In the genomic region with DNA sequence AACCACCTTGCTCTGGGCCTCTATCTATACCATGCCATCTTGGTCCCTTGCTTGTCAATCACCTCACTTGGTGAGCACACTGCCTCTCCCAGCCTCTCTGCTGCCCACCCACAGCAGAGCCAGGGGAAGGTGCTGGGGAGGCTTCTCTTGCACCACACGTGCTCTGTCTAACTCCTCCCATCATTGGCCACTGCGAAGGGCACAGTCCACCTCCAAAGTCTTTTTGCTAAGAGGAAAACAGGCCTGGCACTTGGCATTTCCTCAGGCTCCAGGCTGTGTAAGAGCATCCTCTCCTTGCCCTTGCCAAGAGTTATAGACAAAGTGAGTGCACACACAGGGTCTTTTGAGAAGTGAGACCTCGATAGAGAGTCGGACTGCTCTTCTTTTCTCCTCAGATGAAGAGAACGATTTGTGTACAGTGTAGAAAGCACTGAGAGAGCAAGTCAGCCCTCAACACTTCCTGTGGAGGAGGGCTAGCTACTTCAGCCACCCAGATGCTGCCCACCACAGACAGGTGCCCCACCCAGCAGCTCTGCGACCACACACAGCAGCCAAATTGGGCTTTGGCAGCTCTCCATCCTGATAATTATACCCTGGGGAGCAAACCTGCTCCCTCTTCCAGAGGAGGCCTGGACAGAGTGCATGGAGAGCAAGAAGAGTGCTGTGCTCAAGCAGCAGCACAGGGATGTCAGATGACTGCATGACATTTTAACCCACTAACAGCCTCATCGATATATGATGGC, we compare ENCODE assay signal across 15 mouse cellular contexts. TPM values are rescaled to one million over a fixed set of nuclear protein-coding genes. Genes with fewer than 3 reads are reported as not detected.
DNase-seq lines count a peak whose midpoint lies in the region; ATAC-seq and TF ChIP-seq lines count a peak whose summit lies in the region.
"Had no signal": no experiment of that assay in that cellular context is flagged by ENCODE, and none has a peak within 500 bp of the region (broad histone marks: within the 10 kb centered on the region; RNA-seq: fewer than 3 reads in every experiment).

No protein-coding gene starts in this region.

- ATAC-seq in heart, embryonic 14.5 days (ENCODE audit: insufficient number of reproducible peaks, insufficient read depth, low FRiP score, low read depth) = 0 out of 2 replicates have a peak, but pooled peaks have one; percentile 17
- no peak for ATAC-seq in heart, embryonic 11.5 days (replicated peaks; ENCODE audit: insufficient number of reproducible peaks, low FRiP score, low TSS enrichment)
- 0 out of 2 replicates have a peak, but pooled peaks have one; percentile 26 for ATAC-seq in limb, embryonic 12.5 days (ENCODE audit: insufficient number of reproducible peaks, insufficient read depth, low FRiP score, low TSS enrichment, low read depth)
- peak; percentile 16; the same call in 1 of the 2 replicates for ATAC-seq in embryonic facial prominence, embryonic 13.5 days (ENCODE audit: insufficient number of reproducible peaks, insufficient read depth, low FRiP score, low TSS enrichment, low read depth)
- ATAC-seq: liver, embryonic 12.5 days; lung, postnatal 0 days; midbrain, embryonic 13.5 days had no signal

- H3K27ac ChIP-seq in heart, embryonic 14.5 days (replicated peaks in 1 of 2; ENCODE audit: control insufficient read depth in 1 of 2, insufficient read depth in 1 of 2, low read depth in 2 of 2, low read length in 2 of 2) = peak overlapping the region; percentile 16 to 44; a peak in 1 of 4 replicates
- H3K27ac ChIP-seq in heart, embryonic 11.5 days (ENCODE audit: low read depth, low read length) = no peak overlapping the region
- H3K27ac ChIP-seq in limb, embryonic 12.5 days = no peak overlapping the region
- no peak overlapping the region for H3K27ac ChIP-seq in limb, embryonic 10.5 days
- H3K27ac ChIP-seq in embryonic facial prominence, embryonic 13.5 days = peak overlapping the region; percentile 14; the same call in 1 of the 2 replicates
- H3K27ac ChIP-seq: hindbrain, embryonic 13.5 days; liver, embryonic 12.5 days; midbrain, embryonic 13.5 days had no signal

- H3K9ac ChIP-seq in heart, embryonic 14.5 days (ENCODE audit: low read length) = no peak overlapping the region
- H3K9ac ChIP-seq in heart, embryonic 11.5 days (ENCODE audit: low read depth, low read length) = no peak overlapping the region
- no peak overlapping the region for H3K9ac ChIP-seq in limb, embryonic 12.5 days (replicated peaks)
- H3K9ac ChIP-seq in embryonic facial prominence, embryonic 13.5 days = no peak overlapping the region
- H3K9ac ChIP-seq: hindbrain, embryonic 13.5 days; liver, embryonic 12.5 days; midbrain, embryonic 13.5 days had no signal

- no peak overlapping the region for H3ac ChIP-seq in myocyte (ENCODE audit: control insufficient read depth, insufficient read length)

- peaks cover 89% of the 10 kb centered on the region for H3K36me3 ChIP-seq in heart, embryonic 14.5 days (ENCODE audit: control insufficient read depth, insufficient read depth, low read length)
- peaks cover 43% of the 10 kb centered on the region for H3K36me3 ChIP-seq in heart, embryonic 11.5 days (ENCODE audit: control insufficient read depth, insufficient read depth, low read length)
- peaks cover 92% of the 10 kb centered on the region for H3K36me3 ChIP-seq in limb, embryonic 12.5 days
- peaks cover 98% of the 10 kb centered on the region for H3K36me3 ChIP-seq in limb, embryonic 10.5 days
- peaks cover 91% of the 10 kb centered on the region for H3K36me3 ChIP-seq in embryonic facial prominence, embryonic 13.5 days
- H3K36me3 ChIP-seq in myocyte (ENCODE audit: control insufficient read depth, insufficient read depth) = peaks cover 17% of the 10 kb centered on the region

- H3K9me3 ChIP-seq in heart, embryonic 14.5 days (ENCODE audit: control insufficient read depth, low read length) = no peaks in the 10 kb centered on the region
- no peaks in the 10 kb centered on the region for H3K9me3 ChIP-seq in heart, embryonic 11.5 days (replicated peaks; ENCODE audit: control insufficient read depth, low read length)
- no peaks in the 10 kb centered on the region for H3K9me3 ChIP-seq in limb, embryonic 12.5 days
- H3K9me3 ChIP-seq in limb, embryonic 10.5 days (replicated peaks) = no peaks in the 10 kb centered on the region
- H3K9me3 ChIP-seq in embryonic facial prominence, embryonic 13.5 days = no peaks in the 10 kb centered on the region
- H3K9me3 ChIP-seq: G1E; hindbrain, embryonic 13.5 days; liver, embryonic 12.5 days; midbrain, embryonic 13.5 days had no signal

- 72% methylated on average over 7 of the region's 7 CpGs for WGBS in heart, embryonic 14.5 days
- 84% methylated on average over 7 of the region's 7 CpGs for WGBS in heart, embryonic 11.5 days (ENCODE audit: insufficient replicate concordance)
- WGBS in limb, embryonic 12.5 days = 77% methylated on average over 7 of the region's 7 CpGs
- WGBS in limb, embryonic 10.5 days = 91% methylated on average over 7 of the region's 7 CpGs
- WGBS in embryonic facial prominence, embryonic 13.5 days = 78% methylated on average over 7 of the region's 7 CpGs

- H3K4me2 ChIP-seq in heart, embryonic 14.5 days (ENCODE audit: low read length) = no peak overlapping the region
- no peak overlapping the region for H3K4me2 ChIP-seq in heart, embryonic 11.5 days
- H3K4me2 ChIP-seq in limb, embryonic 12.5 days = no peak overlapping the region
- H3K4me2 ChIP-seq in embryonic facial prominence, embryonic 13.5 days = no peak overlapping the region
- H3K4me2 ChIP-seq in myocyte (ENCODE audit: low read depth) = peak overlapping the region; percentile 20
- H3K4me2 ChIP-seq: hindbrain, embryonic 13.5 days; liver, embryonic 12.5 days; midbrain, embryonic 13.5 days had no signal

- TF ChIP-seq POLR2A in myocyte (IDR thresholded peaks at IDR 0.05; ENCODE audit: insufficient read length, low read depth) = no peak

- no peak overlapping the region for H3K4me3 ChIP-seq in heart, embryonic 14.5 days (ENCODE audit: control insufficient read depth in 1 of 2, insufficient read depth in 1 of 2, low read depth in 1 of 2, low read length in 2 of 2)
- no peak overlapping the region for H3K4me3 ChIP-seq in heart, embryonic 11.5 days (ENCODE audit: low read depth, low read length)
- H3K4me3 ChIP-seq in limb, embryonic 12.5 days (replicated peaks) = no peak overlapping the region
- no peak overlapping the region for H3K4me3 ChIP-seq in limb, embryonic 10.5 days
- H3K4me3 ChIP-seq in embryonic facial prominence, embryonic 13.5 days = no peak overlapping the region
- no peak overlapping the region for H3K4me3 ChIP-seq in myocyte
- H3K4me3 ChIP-seq: hindbrain, embryonic 13.5 days; liver, embryonic 12.5 days; midbrain, embryonic 13.5 days had no signal

- H3K4me1 ChIP-seq in heart, embryonic 14.5 days (ENCODE audit: control insufficient read depth in 2 of 2, insufficient read depth in 2 of 2, low read length in 2 of 2) = peaks cover 7 to 24% of the 10 kb centered on the region in 2 experiments
- H3K4me1 ChIP-seq in heart, embryonic 11.5 days (ENCODE audit: control insufficient read depth, insufficient read depth, low read length) = peaks cover 11% of the 10 kb centered on the region
- peaks cover 9% of the 10 kb centered on the region for H3K4me1 ChIP-seq in limb, embryonic 12.5 days (replicated peaks)
- H3K4me1 ChIP-seq in limb, embryonic 10.5 days = peaks cover 8% of the 10 kb centered on the region; the same call in 1 of the 2 replicates
- peaks cover 35% of the 10 kb centered on the region for H3K4me1 ChIP-seq in embryonic facial prominence, embryonic 13.5 days
- H3K4me1 ChIP-seq: liver, embryonic 12.5 days; midbrain, embryonic 13.5 days had no signal

- DNase-seq in limb, embryonic 10.5 days (ENCODE audit: low spot score) = no peak
- no peak for DNase-seq in adrenal gland, adult 8-10 months
- no peak for DNase-seq in cerebellum, postnatal 25 days
- DNase-seq: cerebellum, adult 8-10 months had no signal

- no peaks in the 10 kb centered on the region for H3K27me3 ChIP-seq in heart, embryonic 14.5 days (ENCODE audit: control insufficient read depth, insufficient read depth, low read length)
- no peaks in the 10 kb centered on the region for H3K27me3 ChIP-seq in heart, embryonic 11.5 days (ENCODE audit: control insufficient read depth, insufficient read depth, low read length)
- H3K27me3 ChIP-seq in limb, embryonic 12.5 days = no peaks in the 10 kb centered on the region
- no peaks in the 10 kb centered on the region for H3K27me3 ChIP-seq in limb, embryonic 10.5 days (ENCODE audit: low read depth, poor library complexity, severe bottlenecking)
- no peaks in the 10 kb centered on the region for H3K27me3 ChIP-seq in embryonic facial prominence, embryonic 13.5 days
- H3K27me3 ChIP-seq in myocyte (ENCODE audit: control insufficient read depth, insufficient read depth, insufficient read length) = no peaks in the 10 kb centered on the region
- H3K27me3 ChIP-seq: hindbrain, embryonic 13.5 days; liver, embryonic 12.5 days; midbrain, embryonic 13.5 days had no signal

- no peaks in the 10 kb centered on the region for H3K79me2 ChIP-seq in myocyte (ENCODE audit: control insufficient read depth, insufficient read depth)

TF ChIP-seq in myocyte, 11 proteins besides CTCF, POLR2A, EP300 and RAD21:
- peak in 2 of 3 experiments; percentile 19 to 41 for TF ChIP-seq MYOG (IDR thresholded peaks at IDR 0.05; ENCODE audit: control insufficient read depth in 1 of 3, insufficient read depth in 1 of 3, insufficient read length in 2 of 3, low read depth in 2 of 3)
- TF ChIP-seq MYOD1 (IDR thresholded peaks at IDR 0.05; ENCODE audit: control insufficient read depth in 1 of 3, insufficient read length in 2 of 3, low read depth in 2 of 3) = peak in 1 of 3 experiments; percentile 70
- no peak for TF ChIP-seq E2F4 (IDR thresholded peaks at IDR 0.05; ENCODE audit: insufficient read depth)
- no peak for TF ChIP-seq TCF3 (IDR thresholded peaks at IDR 0.05; ENCODE audit: insufficient read length, low read depth)
TF ChIP-seq in myocyte: peak in this region for 2.

RNA-seq across cellular contexts. Expression of a gene that starts 41.2 kb away (rescaled TPM):
- polyA plus RNA-seq in heart, embryonic 14.5 days (2014; fragmentation: Nextera tagmentation; extraction: Ambion mirVana) = 0.75 and 1.2 TPM in 2 replicates
- 0.83 and 1.5 TPM in 2 replicates for polyA plus RNA-seq in heart, embryonic 11.5 days (2014; fragmentation: Nextera tagmentation; extraction: Ambion mirVana)
- polyA plus RNA-seq in limb, embryonic 12.5 days (2016; fragmentation: Nextera tagmentation; extraction: Ambion mirVana) = 15.9 and 16.7 TPM in 2 replicates
- polyA plus RNA-seq in limb, embryonic 10.5 days (2016; fragmentation: Nextera tagmentation; extraction: Ambion mirVana) = 2.6 and 4.9 TPM in 2 replicates
- polyA plus RNA-seq in embryonic facial prominence, embryonic 13.5 days (2015; fragmentation: Nextera tagmentation; extraction: Ambion mirVana) = 25.0 and 27.0 TPM in 2 replicates
- polyA plus RNA-seq in myocyte (2012; fragmentation: generic; extraction: Trizol) = not detected
- not detected for total RNA-seq in adrenal gland, adult 8-10 months (2022)
- total RNA-seq: granulocyte monocyte progenitor cell, adult 5-6 weeks had no signal
- polyA plus RNA-seq: G1E had no signal

Comparison
In these comparisons a context has a peak if more than half of its experiments do, and no peak if none do; other contexts are left out.
1. H3K27ac ChIP-seq: peak in heart, embryonic 14.5 days (2 of 2) and embryonic facial prominence, embryonic 13.5 days (single experiment); none in heart, embryonic 11.5 days (single experiment), limb, embryonic 12.5 days (single experiment) and limb, embryonic 10.5 days (single experiment).